Mouse (Mus musculus) small intestine, adult 2 months (tissue): ENCODE data around the gene Fig4. TPM values are rescaled to one million over a fixed set of nuclear protein-coding genes. Genes with fewer than 3 reads are reported as not detected.

Experiments used
- H3K27ac ChIP-seq: fragments of 200-500 bp; 2 replicates; pipeline ENCODE4 v1.5.1; 2012; ENCODE audit warnings: low read depth, low read length, control low read depth, inconsistent platforms; ENCODE audit not compliant: insufficient read depth
- H3K27me3 ChIP-seq: fragments of 200-500 bp; 2 replicates; pipeline ENCODE4 v1.6.1; 2012; ENCODE audit warnings: mild to moderate bottlenecking, moderate library complexity, low read length, inconsistent platforms; ENCODE audit not compliant: control insufficient read depth, insufficient read depth
- H3K36me3 ChIP-seq: fragments of 200-500 bp; 2 replicates; pipeline ENCODE4 v1.6.1; 2012; ENCODE audit warnings: mild to moderate bottlenecking, low read length, control low read depth, inconsistent platforms; ENCODE audit not compliant: control insufficient read depth, insufficient read depth
- H3K4me1 ChIP-seq: fragments of 200-500 bp; 2 replicates; pipeline ENCODE4 v1.6.1; 2012; ENCODE audit warnings: low read length, inconsistent platforms, mixed read lengths; ENCODE audit not compliant: control insufficient read depth, insufficient read depth, insufficient read length
- H3K4me3 ChIP-seq: fragments of 200-500 bp; 2 replicates; pipeline ENCODE4 v1.5.1; 2012; ENCODE audit warnings: low read depth, mild to moderate bottlenecking, control low read depth, inconsistent platforms, low read length, moderate library complexity
- CTCF ChIP-seq: fragments of 200-500 bp; IDR thresholded peaks from 2 replicates; pipeline ENCODE4 v1.5.1; 2012; ENCODE audit warnings: low read depth, mild to moderate bottlenecking, control low read depth, inconsistent platforms, low read length, moderate library complexity, mixed read lengths; ENCODE audit not compliant: insufficient replicate concordance, insufficient read length; ENCODE audit errors: extremely low read depth
- POLR2A ChIP-seq: fragments of 200-500 bp; IDR thresholded peaks from 2 replicates; pipeline ENCODE4 v1.6.1; 2012; ENCODE audit warnings: low read depth, mild to moderate bottlenecking, control low read depth, inconsistent platforms, low read length, moderate library complexity
- WGBS: fragments of 180-500 bp; shearing (Covaris S2); methylation state at CpG from one replicate; pipeline ENCODE4 v1.1.7; 2018; 5-methylcytosine and 5-hydroxymethylcytosine counted together
- polyA plus RNA-seq: library from polyadenylated mRNA; depleted of rRNA; stranded (reverse); fragments of >200 nt; gene quantifications from 2 replicates; pipeline ENCODE4 v1.2.3, GENCODE M21; 2012; rRNA removed

Fig4 gene
- 3.8 and 7.6 TPM in 2 replicates for polyA plus RNA-seq

DNA sequence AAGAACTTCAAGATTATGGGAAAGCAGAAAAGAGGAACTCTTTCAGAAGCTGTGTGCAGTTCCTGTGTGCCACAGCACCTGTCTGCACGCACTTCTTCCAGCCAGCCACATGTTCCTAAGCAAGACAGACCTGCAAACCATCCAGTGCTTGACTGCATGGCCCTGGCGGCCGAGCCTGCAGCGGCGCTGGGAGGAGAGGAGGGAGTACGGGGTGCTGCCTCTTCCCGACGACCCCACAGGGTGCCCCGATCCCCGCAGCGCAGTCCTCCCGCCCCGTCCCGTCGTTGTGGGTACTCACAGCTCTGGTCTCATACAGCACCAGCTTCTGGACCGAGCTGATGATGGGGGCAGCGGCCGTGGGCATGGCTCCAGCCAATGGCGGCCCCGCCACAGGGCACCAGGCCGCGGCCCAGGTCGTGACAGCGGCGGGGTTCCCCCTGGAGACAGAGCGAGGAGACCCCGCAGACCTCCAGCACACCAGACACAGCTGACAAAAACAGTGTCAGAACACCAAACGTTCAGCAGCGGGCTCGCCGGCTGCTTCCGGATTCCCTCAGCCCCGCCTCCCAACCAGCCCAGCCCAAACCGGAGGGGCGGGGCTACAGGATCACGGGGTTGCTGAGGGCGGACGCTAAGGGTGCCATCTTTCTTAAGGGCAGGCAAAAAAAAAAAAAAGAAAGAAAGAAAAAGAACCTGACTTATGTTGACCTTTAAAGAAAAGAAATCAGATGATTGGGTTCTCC, at the start of gene Fig4:
Gene Fig4, minus strand, starts transcription at position 572 of the 743 bp plus-strand sequence.
- no peaks in the 10 kb centered on the region for H3K36me3 ChIP-seq
- TF ChIP-seq CTCF = peak; percentile 18; the same call in 1 of the 2 replicates
- peak; percentile 67 for TF ChIP-seq POLR2A
- H3K27me3 ChIP-seq = no peaks in the 10 kb centered on the region
- peak within 1 kb of the TSS; percentile 87 for H3K4me3 ChIP-seq
- H3K27ac ChIP-seq = peak within 1 kb of the TSS; percentile 17; the same call in 1 of the 2 replicates
- WGBS = under 1% methylated on average over 38 of the region's 38 CpGs
- no peaks in the 10 kb centered on the region for H3K4me1 ChIP-seq

- Histone ChIP-seq H3K4me1 (no peaks in the 10 kb centered on the region), H3K4me3 (no peak overlapping the region), H3K36me3 (no peaks in the 10 kb centered on the region), H3K27ac (no peak overlapping the region), H3K27me3 (no peaks in the 10 kb centered on the region)
- TF ChIP-seq CTCF (no peak), POLR2A (no peak)
- 75% methylated on average over 7 of the region's 7 CpGs for WGBS
Observed at GRCm38 (mm10) chr10:41341346-41341745, 38.3 kb upstream of the Fig4 start.

- H3K27me3 ChIP-seq = no peaks in the 10 kb centered on the region
- TF ChIP-seq CTCF (no peak), POLR2A (no peak)
- H3K27ac ChIP-seq = no peak overlapping the region
- no peaks in the 10 kb centered on the region for H3K36me3 ChIP-seq
- no peaks in the 10 kb centered on the region for H3K4me1 ChIP-seq
- no peak overlapping the region for H3K4me3 ChIP-seq
- 78% methylated on average over 2 of the region's 2 CpGs for WGBS
Observed at GRCm38 (mm10) chr10:41332533-41333043, 29.5 kb upstream of the Fig4 start.

GRCm38 (mm10) chr10:41315866-41316265, 12.8 kb upstream of the Fig4 start:
- TF ChIP-seq POLR2A = no peak
- TF ChIP-seq CTCF = no peak
- Histone ChIP-seq H3K4me1 (no peaks in the 10 kb centered on the region), H3K36me3 (no peaks in the 10 kb centered on the region), H3K27me3 (no peaks in the 10 kb centered on the region), H3K4me3 (no peak overlapping the region), H3K27ac (no peak overlapping the region)
- WGBS = 80% methylated on average over 3 of the region's 3 CpGs

- Histone ChIP-seq H3K27ac (no peak overlapping the region), H3K4me1 (no peaks in the 10 kb centered on the region), H3K36me3 (no peaks in the 10 kb centered on the region), H3K4me3 (no peak overlapping the region), H3K27me3 (no peaks in the 10 kb centered on the region)
- 87% methylated on average over 4 of the region's 4 CpGs for WGBS
- TF ChIP-seq POLR2A (no peak), CTCF (no peak)
Observed at GRCm38 (mm10) chr10:41308205-41308604, 5.1 kb upstream of the Fig4 start.

DNA sequence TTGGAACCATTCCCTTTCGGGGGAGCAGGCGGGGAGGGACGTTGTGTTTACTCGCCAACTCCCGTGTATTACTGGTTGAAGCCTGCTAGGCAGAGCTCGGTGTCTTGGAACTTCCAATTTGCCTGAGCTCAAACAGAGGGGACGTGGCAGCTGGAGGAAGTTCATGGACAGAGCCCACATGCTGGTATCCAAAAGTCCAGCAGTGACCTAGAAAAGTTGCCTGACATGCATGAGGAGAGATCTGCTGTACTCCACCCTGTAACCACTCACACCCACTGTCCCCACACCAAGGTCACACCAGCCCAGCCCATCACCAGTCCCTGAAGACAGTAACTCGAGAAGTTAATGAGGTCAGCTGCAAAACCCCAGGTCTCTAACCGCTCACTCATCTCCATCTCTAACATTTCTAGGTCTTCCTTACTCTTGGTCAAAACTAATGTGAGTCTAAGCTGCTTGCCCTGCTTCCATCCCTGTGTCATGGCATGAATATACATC, 1.9 kb upstream of the Fig4 start:
- H3K36me3 ChIP-seq = no peaks in the 10 kb centered on the region
- no peak for TF ChIP-seq CTCF
- TF ChIP-seq POLR2A = no peak
- H3K4me1 ChIP-seq = no peaks in the 10 kb centered on the region
- no peak overlapping the region for H3K4me3 ChIP-seq
- no peak overlapping the region for H3K27ac ChIP-seq
- no peaks in the 10 kb centered on the region for H3K27me3 ChIP-seq
- 59% methylated on average over 9 of the region's 9 CpGs for WGBS
